Mouse (Mus musculus) adrenal gland, postnatal 14 days (tissue): Measurements from ENCODE around the gene Mpo. TPM values are rescaled to one million over a fixed set of nuclear protein-coding genes. Genes with fewer than 3 reads are reported as not detected.

ENCODE experiments used
- DNase-seq: peaks from one replicate; pipeline ENCODE4 v3.0.0; 2021; ENCODE audit warnings: mixed read lengths
- long read RNA-seq, 2 experiments: library from polyadenylated mRNA; stranded (forward); transcript quantifications; one replicate each; pipeline ENCODE4 v2.0.0; 2021
- total RNA-seq: library from RNA; stranded (reverse); gene quantifications from 2 replicates; pipeline ENCODE4 v1.2.3, GENCODE M21; 2021

The Mpo gene
- total RNA-seq: 0.64 and 1.4 TPM in 2 replicates
- long read RNA-seq, experiment 1: 0 reads
- long read RNA-seq, experiment 2, partial matches to known transcripts: 2 of 3 reads
- long read RNA-seq, experiment 2, other reads (novel, unspliced or antisense): 1 of 3 reads

DNA sequence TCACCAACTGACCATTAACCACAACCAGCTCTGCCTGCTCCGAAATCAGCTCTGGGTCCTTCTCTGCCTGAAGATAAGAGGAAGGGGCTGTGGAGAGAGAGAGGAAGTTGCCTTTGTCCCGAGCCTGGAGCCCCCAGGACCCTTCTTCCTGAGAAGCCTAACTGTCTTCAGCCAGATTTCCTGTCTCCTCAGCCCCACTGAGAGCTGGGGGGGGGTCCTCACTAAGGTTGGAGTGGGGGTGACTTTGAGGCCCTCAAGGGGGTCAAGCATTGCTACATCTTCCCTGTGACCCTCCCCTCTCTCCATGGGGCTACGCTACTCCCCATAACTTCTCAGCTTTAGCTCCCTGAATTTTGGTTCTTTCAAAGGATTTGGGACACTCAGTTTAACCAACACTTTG, at the start of gene Mpo:
TSS of gene Mpo (plus strand) at position 122 of the 400 bp plus-strand sequence.
- DNase-seq: no peak

GRCm38 (mm10) chr11:87743691-87744090, 49.7 kb upstream of the Mpo start:
- DNase-seq: no peak

GRCm38 (mm10) chr11:87744964-87745363, 48.4 kb upstream of the Mpo start:
- DNase-seq: no peak

DNA sequence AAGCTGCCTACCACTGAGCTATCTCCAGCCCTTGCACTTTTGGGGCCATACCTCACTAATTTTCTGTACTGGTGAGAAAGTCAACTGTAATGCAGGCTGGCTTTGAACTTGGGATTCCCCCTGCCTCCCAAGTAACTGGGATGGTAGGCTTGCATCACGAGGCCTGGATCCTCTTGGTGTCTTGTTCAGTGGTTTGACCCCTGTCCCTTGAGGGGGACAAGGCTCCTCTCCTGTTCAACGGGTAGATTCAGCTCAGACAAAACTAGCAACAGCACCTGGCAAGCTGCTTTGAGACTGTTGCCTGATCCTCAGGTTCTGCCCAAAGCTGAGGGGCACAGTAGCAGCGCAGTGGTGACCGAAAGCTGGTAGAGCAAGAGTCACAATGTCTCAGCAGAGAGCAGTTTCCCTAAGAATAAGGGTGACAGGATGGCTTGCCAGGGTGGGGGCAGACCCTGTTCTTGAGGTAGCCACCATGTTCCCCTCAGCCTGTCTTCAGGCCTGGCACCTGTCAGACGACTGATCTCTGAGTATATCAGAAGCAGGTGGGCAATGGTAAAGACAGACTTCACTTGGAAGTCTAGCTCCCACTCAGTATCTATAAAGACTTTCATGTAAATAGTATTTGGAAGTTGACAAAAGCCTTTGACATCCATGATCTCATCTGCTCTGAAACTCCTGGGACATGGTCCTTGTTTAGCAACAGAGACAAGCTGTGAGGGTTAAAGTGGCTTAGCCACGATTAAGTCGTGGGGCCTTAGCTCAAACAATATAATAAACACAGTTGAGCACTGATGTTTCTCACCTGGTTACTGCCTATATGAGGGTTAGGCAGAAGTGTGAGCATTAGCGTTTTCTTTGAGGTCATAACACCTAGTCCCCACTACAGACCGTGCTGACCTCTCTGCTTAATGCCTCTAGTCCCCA, 47.5 kb upstream of the Mpo start:
- DNase-seq: no peak

DNA sequence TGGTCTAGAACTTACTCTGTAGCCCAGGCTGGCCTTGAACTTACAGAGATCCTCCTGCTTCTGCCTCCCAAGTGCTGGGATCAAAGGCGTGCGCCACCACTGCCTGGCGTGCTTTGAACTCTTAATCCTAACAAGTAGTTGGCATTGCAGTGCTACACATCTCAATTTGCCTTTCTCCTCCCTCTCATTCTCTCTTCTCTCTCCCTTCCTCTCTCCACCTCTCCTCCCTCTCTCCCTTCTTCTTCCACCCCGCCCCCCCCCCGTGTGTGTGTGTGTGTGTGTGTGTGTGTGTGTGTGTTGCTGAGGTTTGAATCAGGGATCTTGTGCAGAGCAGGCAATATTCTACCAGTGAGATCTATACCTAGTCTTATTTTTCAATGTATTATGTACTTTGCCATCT, 46.1 kb upstream of the Mpo start:
- no peak for DNase-seq

- no peak for DNase-seq
Measured at GRCm38 (mm10) chr11:87747716-87748115, 45.7 kb upstream of the Mpo start.

GRCm38 (mm10) chr11:87748132-87749119, 45.0 kb upstream of the Mpo start:
- peak; percentile 44 for DNase-seq

DNA sequence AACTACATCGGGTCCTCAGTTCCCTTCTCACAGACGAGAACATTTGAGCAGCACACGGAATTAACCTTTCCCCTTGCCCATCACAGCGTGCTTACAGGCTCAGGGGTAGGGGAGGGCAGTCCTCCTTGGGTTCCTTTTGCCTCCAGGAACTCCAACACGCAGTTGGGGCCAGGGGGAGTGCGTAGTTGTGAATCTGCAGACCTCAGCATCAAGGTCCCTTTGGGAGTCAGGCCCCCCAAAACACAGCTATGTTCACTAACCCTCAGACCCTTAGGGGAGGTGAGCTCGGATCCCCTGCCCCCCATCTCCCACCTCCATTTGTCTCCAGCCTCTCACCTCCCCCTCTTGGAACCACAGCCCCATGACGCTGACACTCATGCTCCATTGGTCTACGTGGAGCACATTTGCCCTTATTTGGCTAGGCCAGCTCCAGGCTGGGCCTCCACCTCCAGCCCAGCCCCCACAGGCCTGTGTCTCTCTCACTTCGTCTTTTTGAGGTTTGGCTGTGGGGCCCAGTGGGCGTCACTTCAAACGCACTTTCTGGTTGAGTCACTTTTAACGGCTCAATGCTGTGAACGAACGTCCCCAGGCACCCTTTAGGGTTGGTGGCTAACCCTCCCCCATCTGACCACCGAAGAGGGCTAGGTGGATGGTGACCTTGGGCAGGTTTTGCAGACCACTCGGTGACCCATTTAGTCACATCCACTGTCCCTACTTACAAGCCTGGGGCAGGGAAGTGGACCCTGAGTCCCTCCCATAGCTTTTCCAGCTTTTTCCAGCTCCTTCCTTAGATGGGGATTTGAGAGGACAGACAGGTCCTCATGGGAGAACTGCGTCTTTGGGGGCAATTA, 44.0 kb upstream of the Mpo start:
- DNase-seq: peak; percentile 65

DNA sequence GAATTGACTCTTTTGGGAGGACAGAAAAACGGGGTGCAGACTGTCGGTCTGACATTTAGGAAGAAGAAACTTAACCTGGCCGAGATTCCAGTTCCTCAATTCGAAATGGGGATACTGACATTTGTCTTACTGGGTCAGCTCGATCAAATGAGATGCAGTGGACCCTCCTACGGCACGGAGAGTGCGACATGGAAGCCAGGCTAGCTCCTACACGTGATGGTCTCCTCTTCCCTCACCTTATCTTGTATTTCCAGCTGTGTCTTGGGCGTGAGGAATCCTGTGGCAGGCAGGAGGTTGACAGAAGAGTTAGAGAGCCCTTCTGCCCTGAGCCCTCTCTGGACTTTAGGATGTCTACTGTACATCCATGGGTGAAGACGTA, 43.3 kb upstream of the Mpo start:
- DNase-seq: no peak

GRCm38 (mm10) chr11:87750521-87750920, 42.9 kb upstream of the Mpo start:
- DNase-seq: no peak

DNA sequence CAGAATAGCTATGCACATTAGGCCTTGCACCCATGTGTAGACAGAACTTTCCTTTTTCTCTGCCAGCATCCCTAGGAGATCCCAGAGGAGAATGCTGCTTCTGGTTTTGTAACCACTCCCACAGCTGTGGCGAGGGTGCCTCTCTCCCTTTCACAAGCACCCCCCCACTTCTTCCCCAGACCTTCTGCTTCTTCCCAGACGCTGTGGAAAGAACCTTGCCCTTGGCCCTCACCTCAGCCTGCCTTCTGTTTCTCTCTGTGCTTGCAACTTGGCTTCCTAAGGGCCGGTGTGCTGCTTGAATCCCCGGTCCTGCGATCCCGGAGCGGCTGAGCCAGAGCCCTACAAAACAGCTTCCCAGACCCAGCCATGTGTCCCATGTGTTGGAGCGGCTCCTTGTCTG, 42.4 kb upstream of the Mpo start:
- no peak for DNase-seq

DNA sequence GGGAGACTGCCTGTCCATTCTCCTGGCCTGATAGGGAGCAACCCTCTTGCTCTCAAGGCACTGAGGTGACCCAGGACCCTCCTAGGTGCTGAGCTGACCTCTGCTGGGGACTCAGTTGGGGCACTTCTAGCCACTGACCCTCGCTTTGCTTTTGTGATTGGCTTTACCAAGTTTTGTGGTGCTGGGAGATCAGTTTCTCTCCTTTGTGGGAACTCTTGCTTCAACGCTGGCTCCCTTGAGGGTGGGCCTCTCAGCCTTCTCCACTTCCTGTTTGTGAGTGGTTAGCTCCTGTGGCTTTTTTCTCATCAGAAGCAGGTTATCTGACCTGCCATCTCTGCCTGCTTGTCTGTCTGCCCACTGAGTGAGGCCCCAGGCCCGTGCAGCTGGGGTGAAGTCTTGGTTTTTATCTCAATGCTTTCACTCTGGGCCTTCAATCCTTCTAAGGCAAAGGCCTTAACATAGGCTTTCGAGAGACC, 41.9 kb upstream of the Mpo start:
- peak; percentile 26 for DNase-seq

GRCm38 (mm10) chr11:87752307-87752706, 41.1 kb upstream of the Mpo start:
- DNase-seq: no peak

- no peak for DNase-seq
Measured at GRCm38 (mm10) chr11:87753255-87753654, 40.1 kb upstream of the Mpo start.

DNA sequence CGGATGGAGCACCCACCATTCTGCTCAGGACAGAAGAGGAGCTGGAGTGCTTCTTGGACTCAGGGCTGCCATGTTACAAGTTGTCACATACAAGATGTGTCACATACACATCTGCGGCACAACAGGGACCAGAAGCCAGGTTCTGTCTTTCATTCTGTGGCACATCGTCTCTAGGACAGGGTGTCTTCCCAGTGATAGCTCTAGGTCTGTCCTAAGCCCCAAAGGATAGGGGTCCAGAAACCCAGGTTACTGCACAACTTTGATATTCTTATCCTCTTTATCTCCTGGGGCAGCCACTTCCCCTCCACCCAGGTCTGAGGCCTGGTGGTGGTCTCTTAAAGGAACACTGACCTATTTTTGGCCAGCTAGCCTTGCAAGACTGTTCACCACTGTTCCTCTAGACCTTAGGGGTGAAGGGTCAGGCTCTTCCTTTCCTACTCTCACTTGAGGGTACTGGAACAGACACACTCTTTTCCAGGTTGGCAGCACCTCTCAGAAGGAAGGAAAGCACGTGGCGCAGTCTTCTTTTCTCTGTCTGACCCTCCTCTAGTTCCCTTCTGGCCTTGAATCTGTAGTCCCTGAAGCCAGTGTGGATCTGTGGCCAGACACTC, 39.4 kb upstream of the Mpo start:
- no peak for DNase-seq

DNA sequence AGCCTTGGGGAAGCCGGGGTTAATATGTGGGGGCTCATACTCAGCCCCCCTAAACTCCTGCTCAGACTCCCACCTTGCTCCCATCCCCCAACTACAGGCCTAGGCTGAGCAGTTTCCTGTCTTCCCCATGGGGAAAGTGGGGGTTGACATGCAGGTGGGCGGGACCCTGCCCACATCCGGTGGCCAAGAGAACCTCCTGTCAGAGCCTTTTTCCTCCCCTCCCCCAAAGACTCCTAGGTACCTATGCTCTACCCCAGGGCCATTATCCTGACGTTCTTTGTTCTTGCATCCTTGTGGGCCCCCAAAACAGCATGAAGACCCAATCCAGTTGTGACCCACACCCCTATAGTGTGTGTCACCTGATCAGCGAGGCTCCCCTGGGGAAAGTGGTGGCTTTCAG, 38.8 kb upstream of the Mpo start:
- peak; percentile 33 for DNase-seq

DNA sequence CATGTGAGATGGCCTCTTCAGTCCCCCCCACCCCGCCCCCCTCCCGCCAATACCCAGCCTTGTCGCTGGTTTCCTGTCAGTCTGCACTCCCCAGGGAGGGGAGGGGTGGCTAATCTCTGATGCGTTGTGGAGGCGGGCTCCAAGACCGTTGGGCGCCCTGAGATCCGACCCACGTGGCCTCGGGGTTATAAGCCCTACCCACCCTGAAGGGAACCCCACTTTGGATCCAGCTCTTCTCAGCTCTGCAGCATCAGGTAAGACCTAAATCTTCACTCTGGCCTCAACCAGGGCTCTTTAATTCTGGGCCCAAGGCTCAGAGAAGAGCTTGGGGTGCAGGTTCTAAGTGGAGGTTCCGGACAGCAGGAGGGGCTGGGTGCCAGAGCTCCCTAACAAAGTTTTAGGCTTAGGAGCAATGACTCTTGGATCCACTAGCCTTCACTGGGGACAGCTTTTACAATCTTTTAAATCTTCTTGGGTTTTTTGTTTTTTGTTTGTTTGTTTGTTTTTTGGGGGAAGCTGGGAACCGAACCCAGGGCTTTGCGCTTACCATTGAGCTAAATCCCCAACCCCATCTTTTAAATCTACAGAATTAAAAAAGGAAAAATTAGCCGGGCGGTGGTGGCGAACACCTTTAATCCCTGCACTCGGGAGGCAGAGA, 37.9 kb upstream of the Mpo start:
- DNase-seq: peak; percentile 68

DNA sequence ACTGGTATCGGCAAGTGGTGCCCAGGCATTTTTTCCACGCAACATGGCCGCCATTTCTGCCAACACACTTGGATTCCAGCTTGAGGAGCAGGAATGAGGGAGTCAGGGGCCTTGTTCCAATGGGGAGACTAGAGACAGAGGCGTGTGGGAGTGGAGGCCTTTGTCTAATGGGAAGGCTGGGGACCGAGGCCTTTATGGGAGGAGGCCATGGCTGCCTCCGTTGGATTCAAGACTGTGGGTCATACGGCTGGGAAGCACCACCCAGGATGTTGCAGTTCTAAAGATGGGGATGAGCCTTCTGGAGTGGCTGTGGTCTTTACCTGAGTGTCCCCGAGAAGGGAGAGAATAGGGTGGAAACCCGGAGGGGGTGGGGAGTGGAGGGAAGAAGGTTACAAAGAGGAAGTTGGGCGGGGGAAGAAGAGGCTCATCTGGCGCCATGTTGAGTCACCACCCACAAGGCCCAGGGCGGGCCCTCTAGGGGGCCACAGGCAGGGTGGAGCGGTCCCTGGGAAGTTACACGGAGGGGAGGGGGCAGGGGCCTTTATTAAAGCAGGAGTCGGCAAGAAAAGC, 37.0 kb upstream of the Mpo start:
- no peak for DNase-seq

DNA sequence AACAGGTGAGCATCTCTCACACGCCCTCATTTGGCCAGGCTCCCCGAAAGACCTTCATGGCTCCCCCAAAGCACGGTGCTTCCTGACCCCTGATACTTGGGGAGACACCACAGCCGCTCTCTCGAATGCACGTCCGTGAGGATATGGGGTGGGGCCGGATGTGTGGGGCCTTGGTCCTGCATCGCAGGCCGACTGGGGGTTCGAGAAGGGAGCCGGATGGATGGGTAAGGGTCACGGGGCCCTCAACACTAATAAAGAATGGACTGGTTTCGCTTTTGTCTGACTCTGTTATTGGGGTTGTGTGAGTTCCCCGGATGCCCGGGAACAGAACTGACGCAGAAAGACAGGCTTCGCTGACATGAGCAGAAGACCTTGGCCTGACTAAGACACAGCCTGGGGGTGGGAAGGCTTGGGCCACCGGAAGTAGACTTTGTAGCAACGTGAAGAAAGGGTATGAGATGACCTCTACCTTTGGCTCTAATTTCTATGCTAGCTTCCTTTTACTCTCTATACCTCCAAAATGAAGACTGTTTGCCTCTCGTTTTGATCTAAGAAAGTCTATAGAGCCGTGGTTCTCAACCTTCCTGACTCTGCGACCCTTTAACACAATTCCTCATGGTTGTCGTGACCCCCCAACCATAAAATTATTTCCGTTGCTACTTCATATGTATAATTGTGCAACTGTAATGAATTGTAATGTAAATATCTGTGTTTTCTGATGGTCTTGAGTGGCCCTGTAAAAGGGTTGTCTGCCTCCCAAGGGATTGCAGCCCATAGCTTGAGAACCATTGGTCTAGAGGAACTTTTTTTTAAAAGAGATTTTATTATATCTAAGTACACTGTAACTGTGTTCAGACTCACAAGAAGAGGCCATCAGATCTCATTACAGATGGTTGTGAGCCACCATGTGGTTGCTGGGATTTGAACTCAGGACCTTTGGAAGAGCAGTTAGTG, 36.1 kb upstream of the Mpo start:
- no peak for DNase-seq
